Mouse (Mus musculus): ENCODE data around the gene 1700025G04Rik. TPM values are rescaled to one million over a fixed set of nuclear protein-coding genes. Genes with fewer than 3 reads are reported as not detected.

The 1700025G04Rik gene
- polyA plus RNA-seq, 1 experiment from 2014 or later, result 27.8 TPM

GRCm38 (mm10) chr1:152020070-152020469, 69.9 kb downstream of the 1700025G04Rik start:
- H3K4me3 ChIP-seq (replicated peaks; ENCODE audit: low read depth, low read length), result no peak overlapping the region
- ATAC-seq (ENCODE audit: low FRiP score, low TSS enrichment) (no peak), DNase-seq (no peak)
- no peaks in the 10 kb centered on the region for H3K36me3 ChIP-seq (ENCODE audit: control insufficient read depth, insufficient read depth, low read length)
- H3K9ac ChIP-seq (replicated peaks; ENCODE audit: low read length), result no peak overlapping the region
- no peaks in the 10 kb centered on the region for H3K4me1 ChIP-seq (ENCODE audit: control insufficient read depth, insufficient read depth, low read length)
- H3K27me3 ChIP-seq (ENCODE audit: control insufficient read depth, insufficient read depth, low read length), result no peaks in the 10 kb centered on the region
- no peak overlapping the region for H3K4me2 ChIP-seq (ENCODE audit: low read length)
- H3K27ac ChIP-seq (replicated peaks; ENCODE audit: low read depth, low read length), result no peak overlapping the region
- WGBS, result 95% methylated on average over 5 of the region's 5 CpGs
- no peaks in the 10 kb centered on the region for H3K9me3 ChIP-seq (ENCODE audit: control insufficient read depth, low read length)

GRCm38 (mm10) chr1:152019196-152019595, 70.7 kb downstream of the 1700025G04Rik start:
- H3K27ac ChIP-seq (replicated peaks; ENCODE audit: low read depth, low read length), result no peak overlapping the region
- WGBS, result 81% methylated on average over 5 of the region's 5 CpGs
- no peaks in the 10 kb centered on the region for H3K4me1 ChIP-seq (ENCODE audit: control insufficient read depth, insufficient read depth, low read length)
- ATAC-seq (ENCODE audit: low FRiP score, low TSS enrichment) (no peak), DNase-seq (no peak)
- H3K4me2 ChIP-seq (ENCODE audit: low read length), result no peak overlapping the region
- no peaks in the 10 kb centered on the region for H3K36me3 ChIP-seq (ENCODE audit: control insufficient read depth, insufficient read depth, low read length)
- H3K9me3 ChIP-seq (ENCODE audit: control insufficient read depth, low read length), result no peaks in the 10 kb centered on the region
- no peak overlapping the region for H3K9ac ChIP-seq (replicated peaks; ENCODE audit: low read length)
- no peak overlapping the region for H3K4me3 ChIP-seq (replicated peaks; ENCODE audit: low read depth, low read length)
- H3K27me3 ChIP-seq (ENCODE audit: control insufficient read depth, insufficient read depth, low read length), result no peaks in the 10 kb centered on the region

- no peak for ATAC-seq (ENCODE audit: low FRiP score, low TSS enrichment)
- H3K27ac ChIP-seq (replicated peaks; ENCODE audit: low read depth, low read length), result no peak overlapping the region
- no peak overlapping the region for H3K4me3 ChIP-seq (replicated peaks; ENCODE audit: low read depth, low read length)
- H3K4me2 ChIP-seq (ENCODE audit: low read length), result no peak overlapping the region
- H3K9ac ChIP-seq (replicated peaks; ENCODE audit: low read length), result no peak overlapping the region
- 91% methylated on average over 3 of the region's 3 CpGs for WGBS
- H3K36me3 ChIP-seq (ENCODE audit: control insufficient read depth, insufficient read depth, low read length), result no peaks in the 10 kb centered on the region
- H3K9me3 ChIP-seq (ENCODE audit: control insufficient read depth, low read length), result no peaks in the 10 kb centered on the region
- H3K27me3 ChIP-seq (ENCODE audit: control insufficient read depth, insufficient read depth, low read length), result no peaks in the 10 kb centered on the region
- DNase-seq, result no peak
- H3K4me1 ChIP-seq (ENCODE audit: control insufficient read depth, insufficient read depth, low read length), result no peaks in the 10 kb centered on the region
Observed at GRCm38 (mm10) chr1:152018322-152018721, 71.6 kb downstream of the 1700025G04Rik start.

- H3K4me2 ChIP-seq (ENCODE audit: low read length), result no peak overlapping the region
- no peaks in the 10 kb centered on the region for H3K9me3 ChIP-seq (ENCODE audit: control insufficient read depth, low read length)
- no peaks in the 10 kb centered on the region for H3K4me1 ChIP-seq (ENCODE audit: control insufficient read depth, insufficient read depth, low read length)
- H3K36me3 ChIP-seq (ENCODE audit: control insufficient read depth, insufficient read depth, low read length), result no peaks in the 10 kb centered on the region
- no peak overlapping the region for H3K4me3 ChIP-seq (replicated peaks; ENCODE audit: low read depth, low read length)
- WGBS, result 98% methylated on average over 3 of the region's 3 CpGs
- H3K27me3 ChIP-seq (ENCODE audit: control insufficient read depth, insufficient read depth, low read length), result no peaks in the 10 kb centered on the region
- no peak overlapping the region for H3K27ac ChIP-seq (replicated peaks; ENCODE audit: low read depth, low read length)
- ATAC-seq (ENCODE audit: low FRiP score, low TSS enrichment) (no peak), DNase-seq (no peak)
- no peak overlapping the region for H3K9ac ChIP-seq (replicated peaks; ENCODE audit: low read length)
Observed at GRCm38 (mm10) chr1:152016663-152017062, 73.3 kb downstream of the 1700025G04Rik start.

GRCm38 (mm10) chr1:152015555-152016125, 74.3 kb downstream of the 1700025G04Rik start:
- H3K4me1 ChIP-seq (ENCODE audit: control insufficient read depth, insufficient read depth, low read length), result no peaks in the 10 kb centered on the region
- no peak overlapping the region for H3K4me3 ChIP-seq (replicated peaks; ENCODE audit: low read depth, low read length)
- no peak for ATAC-seq (ENCODE audit: low FRiP score, low TSS enrichment)
- no peaks in the 10 kb centered on the region for H3K27me3 ChIP-seq (ENCODE audit: control insufficient read depth, insufficient read depth, low read length)
- no peak overlapping the region for H3K9ac ChIP-seq (replicated peaks; ENCODE audit: low read length)
- no peaks in the 10 kb centered on the region for H3K36me3 ChIP-seq (ENCODE audit: control insufficient read depth, insufficient read depth, low read length)
- no peak overlapping the region for H3K4me2 ChIP-seq (ENCODE audit: low read length)
- H3K27ac ChIP-seq (replicated peaks; ENCODE audit: low read depth, low read length), result no peak overlapping the region
- DNase-seq, result no peak
- 86% methylated on average over 7 of the region's 7 CpGs for WGBS
- no peaks in the 10 kb centered on the region for H3K9me3 ChIP-seq (ENCODE audit: control insufficient read depth, low read length)

- H3K36me3 ChIP-seq (ENCODE audit: control insufficient read depth, insufficient read depth, low read length), result no peaks in the 10 kb centered on the region
- no peak overlapping the region for H3K4me2 ChIP-seq (ENCODE audit: low read length)
- no peaks in the 10 kb centered on the region for H3K4me1 ChIP-seq (ENCODE audit: control insufficient read depth, insufficient read depth, low read length)
- no peak for ATAC-seq (ENCODE audit: low FRiP score, low TSS enrichment)
- H3K27ac ChIP-seq (replicated peaks; ENCODE audit: low read depth, low read length), result no peak overlapping the region
- 79% methylated on average over 5 of the region's 5 CpGs for WGBS
- DNase-seq, result no peak
- H3K9me3 ChIP-seq (ENCODE audit: control insufficient read depth, low read length), result no peaks in the 10 kb centered on the region
- no peak overlapping the region for H3K4me3 ChIP-seq (replicated peaks; ENCODE audit: low read depth, low read length)
- H3K9ac ChIP-seq (replicated peaks; ENCODE audit: low read length), result no peak overlapping the region
- H3K27me3 ChIP-seq (ENCODE audit: control insufficient read depth, insufficient read depth, low read length), result no peaks in the 10 kb centered on the region
Observed at GRCm38 (mm10) chr1:152011741-152012140, 78.2 kb downstream of the 1700025G04Rik start.

GRCm38 (mm10) chr1:152010251-152010980, 79.5 kb downstream of the 1700025G04Rik start:
- Histone ChIP-seq H3K27ac (replicated peaks; ENCODE audit: low read depth, low read length) (no peak overlapping the region), H3K27me3 (ENCODE audit: control insufficient read depth, insufficient read depth, low read length) (no peaks in the 10 kb centered on the region), H3K4me3 (replicated peaks; ENCODE audit: low read depth, low read length) (no peak overlapping the region), H3K36me3 (ENCODE audit: control insufficient read depth, insufficient read depth, low read length) (no peaks in the 10 kb centered on the region), H3K9ac (replicated peaks; ENCODE audit: low read length) (no peak overlapping the region), H3K4me1 (ENCODE audit: control insufficient read depth, insufficient read depth, low read length) (no peaks in the 10 kb centered on the region), H3K4me2 (ENCODE audit: low read length) (no peak overlapping the region), H3K9me3 (ENCODE audit: control insufficient read depth, low read length) (no peaks in the 10 kb centered on the region)
- ATAC-seq (ENCODE audit: low FRiP score, low TSS enrichment), result no peak
- DNase-seq, result no peak
- 79% methylated on average over 13 of the region's 13 CpGs for WGBS

- H3K9ac ChIP-seq (replicated peaks; ENCODE audit: low read length), result no peak overlapping the region
- H3K4me3 ChIP-seq (replicated peaks; ENCODE audit: low read depth, low read length), result no peak overlapping the region
- DNase-seq (no peak), ATAC-seq (ENCODE audit: low FRiP score, low TSS enrichment) (no peak)
- H3K27ac ChIP-seq (replicated peaks; ENCODE audit: low read depth, low read length), result no peak overlapping the region
- WGBS, result 68% methylated on average over 8 of the region's 8 CpGs
- no peak overlapping the region for H3K4me2 ChIP-seq (ENCODE audit: low read length)
- peaks cover 12% of the 10 kb centered on the region; the same call in 1 of the 2 replicates for H3K4me1 ChIP-seq (ENCODE audit: control insufficient read depth, insufficient read depth, low read length)
- no peaks in the 10 kb centered on the region for H3K27me3 ChIP-seq (ENCODE audit: control insufficient read depth, insufficient read depth, low read length)
- H3K36me3 ChIP-seq (ENCODE audit: control insufficient read depth, insufficient read depth, low read length), result no peaks in the 10 kb centered on the region
- H3K9me3 ChIP-seq (ENCODE audit: control insufficient read depth, low read length), result no peaks in the 10 kb centered on the region
Observed at GRCm38 (mm10) chr1:152008473-152008991, 81.4 kb downstream of the 1700025G04Rik start.

- no peak overlapping the region for H3K4me3 ChIP-seq (replicated peaks; ENCODE audit: low read depth, low read length)
Observed at GRCm38 (mm10) chr1:152006529-152006928, 83.4 kb downstream of the 1700025G04Rik start.

More at GRCm38 (mm10) chr1:152006529-152006928, 83.4 kb downstream of the 1700025G04Rik start:
- Histone ChIP-seq H3K27me3 (ENCODE audit: control insufficient read depth, insufficient read depth, low read length) (no peaks in the 10 kb centered on the region), H3K4me1 (ENCODE audit: control insufficient read depth, insufficient read depth, low read length) (peaks cover 12% of the 10 kb centered on the region; the same call in 1 of the 2 replicates), H3K4me2 (ENCODE audit: low read length) (no peak overlapping the region), H3K27ac (replicated peaks; ENCODE audit: low read depth, low read length) (no peak overlapping the region), H3K9me3 (ENCODE audit: control insufficient read depth, low read length) (no peaks in the 10 kb centered on the region), H3K36me3 (ENCODE audit: control insufficient read depth, insufficient read depth, low read length) (no peaks in the 10 kb centered on the region), H3K9ac (replicated peaks; ENCODE audit: low read length) (no peak overlapping the region)
- ATAC-seq (ENCODE audit: low FRiP score, low TSS enrichment), result no peak
- 93% methylated on average over 6 of the region's 6 CpGs for WGBS
- DNase-seq, result no peak

Data from midbrain, embryonic 14.5 days (tissue).